Mouse (Mus musculus): ENCODE results near the gene Psat1.
A peak's percentile ranks its signal among the peaks of the same experiment; 100 is the strongest.

Gene Psat1

DNA sequence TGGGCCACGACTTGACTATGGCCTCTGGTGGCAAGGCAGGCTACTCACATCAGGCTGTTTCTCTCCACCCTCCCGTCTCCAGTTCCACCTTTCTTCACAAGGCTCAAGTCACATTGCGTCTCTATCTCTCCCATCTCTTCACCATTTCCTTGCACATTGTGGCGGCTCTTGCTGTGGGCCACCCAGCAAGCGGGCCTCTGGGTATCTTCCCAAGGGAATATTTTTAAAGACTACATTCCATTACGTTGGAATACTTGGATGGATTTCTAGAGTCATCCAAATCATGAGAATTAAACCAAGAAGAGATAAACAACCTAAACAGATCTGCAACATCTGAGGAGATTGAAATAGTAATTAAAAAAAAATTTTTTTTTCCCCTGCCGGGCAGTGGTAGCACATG, at the start of gene Psat1:
TSS of gene Psat1 (minus strand) at position 101 of the 400 bp plus-strand sequence.
- no peak for DNase-seq (ENCODE audit: low spot score in 2 of 2)

DNA sequence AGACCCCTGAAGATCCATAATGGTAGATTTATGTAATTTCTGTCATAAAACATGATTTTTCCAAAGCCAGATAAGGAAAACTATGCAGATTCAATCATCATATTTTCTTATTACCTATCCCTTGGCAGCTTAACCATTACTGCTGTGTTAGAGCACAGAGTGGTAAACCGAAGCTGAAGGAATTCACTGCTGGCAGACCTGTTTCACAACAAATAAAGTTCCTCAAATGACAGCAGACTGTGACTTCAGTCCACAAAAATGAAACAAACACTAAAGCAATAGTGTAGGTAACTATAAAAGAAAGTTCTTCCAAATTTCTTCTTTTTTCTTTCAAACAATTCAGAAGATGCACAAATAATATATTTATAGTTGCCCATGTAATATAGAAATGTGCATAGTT, 43.0 kb upstream of the Psat1 start:
- DNase-seq (ENCODE audit: low spot score in 2 of 2), result no peak

DNA sequence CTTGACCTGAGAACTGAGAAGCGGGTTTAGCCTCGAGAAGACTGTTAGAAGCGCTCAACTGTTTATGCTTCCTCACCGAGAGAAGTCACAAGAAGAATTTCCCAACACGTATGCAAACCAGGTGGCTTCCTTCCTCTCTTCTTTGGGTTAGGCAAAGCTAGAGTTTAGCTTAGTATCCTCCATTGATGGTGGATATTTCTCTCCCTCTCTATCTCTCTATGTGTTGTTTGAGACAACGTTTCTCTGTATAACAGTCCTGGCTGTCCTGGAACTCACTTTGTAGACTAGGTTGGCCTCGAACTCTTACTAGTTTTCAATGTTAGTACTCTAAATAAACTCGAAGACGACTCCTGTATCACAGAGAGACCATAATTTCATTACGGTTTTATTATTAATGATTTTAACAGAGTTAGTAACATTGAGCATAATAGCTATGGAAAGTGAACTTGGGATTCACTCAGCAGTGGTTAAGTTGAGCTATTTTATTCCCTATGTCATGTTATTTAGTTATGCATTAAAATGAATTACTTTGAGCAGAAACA, 38.1 kb upstream of the Psat1 start:
- no peak for DNase-seq (ENCODE audit: low spot score in 2 of 2)

- peak; percentile 94 to 95 for DNase-seq (ENCODE audit: low spot score in 2 of 2)
Observed at GRCm38 (mm10) chr19:15984449-15985171, 37.5 kb upstream of the Psat1 start, which contains the start of gene Cep78. Gene Cep78, minus strand, starts transcription at chr19:15984989.

GRCm38 (mm10) chr19:15983739-15984344, 36.7 kb upstream of the Psat1 start:
- DNase-seq (ENCODE audit: low spot score in 2 of 2), result no peak

GRCm38 (mm10) chr19:15982926-15983738, 36.0 kb upstream of the Psat1 start:
- DNase-seq (ENCODE audit: low spot score in 2 of 2), result no peak

DNA sequence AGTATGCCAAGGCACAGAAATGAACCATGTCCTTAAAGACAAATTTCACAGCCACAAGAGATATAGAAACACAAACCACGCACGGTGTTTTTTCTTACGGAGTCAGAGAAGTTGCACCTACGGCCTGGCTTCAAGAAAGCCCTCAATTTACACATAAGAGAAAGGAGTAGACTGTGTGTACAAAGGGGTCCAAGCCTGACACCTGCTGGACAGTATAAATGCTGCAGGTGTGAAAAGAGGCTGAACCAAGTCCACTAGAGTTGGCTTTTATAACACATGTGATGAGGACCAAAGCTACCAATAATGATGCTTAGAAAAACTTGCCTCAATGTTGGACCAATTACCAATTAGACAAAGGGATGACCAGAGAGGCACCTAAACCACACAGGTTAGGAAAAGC, 34.7 kb upstream of the Psat1 start:
- DNase-seq (ENCODE audit: low spot score in 2 of 2), result peak; percentile 64

- DNase-seq (ENCODE audit: low spot score in 2 of 2), result no peak
Observed at GRCm38 (mm10) chr19:15973365-15973764, 26.2 kb upstream of the Psat1 start.

- peak; percentile 40 to 52 for DNase-seq (ENCODE audit: low spot score in 2 of 2)
Observed at GRCm38 (mm10) chr19:15965082-15965481, 17.9 kb upstream of the Psat1 start.

DNA sequence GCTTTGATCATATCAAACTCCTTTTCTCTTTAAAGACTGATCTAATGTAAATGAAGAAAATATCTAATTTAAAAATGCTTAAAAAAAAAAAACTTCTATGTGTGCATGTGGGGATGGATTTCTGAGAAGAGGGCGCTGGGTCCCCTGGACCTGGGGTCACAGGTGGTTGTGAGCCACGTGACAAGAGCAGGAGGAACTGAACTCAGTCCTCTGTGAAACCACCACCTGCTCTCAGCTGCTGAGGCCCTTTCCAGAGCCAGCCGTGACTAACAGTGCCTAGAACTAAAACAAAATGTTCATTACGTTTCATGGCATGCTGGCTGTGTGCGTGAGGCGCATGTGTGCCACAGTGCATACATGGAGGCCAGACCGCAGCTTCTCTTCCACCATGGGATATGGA, 17.4 kb upstream of the Psat1 start:
- no peak for DNase-seq (ENCODE audit: low spot score in 2 of 2)

GRCm38 (mm10) chr19:15963011-15963695, 16.0 kb upstream of the Psat1 start:
- DNase-seq (ENCODE audit: low spot score in 2 of 2), result peak in 1 of 2 experiments; percentile 35

DNA sequence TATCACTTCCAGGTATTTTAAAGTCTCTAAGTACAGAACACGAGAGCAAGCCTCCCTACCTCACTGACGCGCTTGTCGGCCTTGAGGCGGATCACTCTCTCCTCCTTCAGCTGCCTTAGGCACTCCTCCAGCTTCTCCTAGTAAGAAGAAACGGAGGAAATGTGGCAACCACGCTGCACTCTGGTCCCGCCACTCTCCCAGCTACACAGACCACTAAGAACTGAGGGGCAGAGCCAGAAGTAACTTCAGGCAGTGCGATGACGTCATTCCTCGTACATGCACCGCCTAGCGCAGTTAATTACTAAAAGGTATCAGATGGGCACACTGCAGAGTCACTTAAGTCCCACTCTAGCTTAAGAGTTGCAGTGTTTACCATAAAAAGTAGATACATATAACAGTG, 15.2 kb upstream of the Psat1 start:
- DNase-seq (ENCODE audit: low spot score in 2 of 2), result no peak

DNA sequence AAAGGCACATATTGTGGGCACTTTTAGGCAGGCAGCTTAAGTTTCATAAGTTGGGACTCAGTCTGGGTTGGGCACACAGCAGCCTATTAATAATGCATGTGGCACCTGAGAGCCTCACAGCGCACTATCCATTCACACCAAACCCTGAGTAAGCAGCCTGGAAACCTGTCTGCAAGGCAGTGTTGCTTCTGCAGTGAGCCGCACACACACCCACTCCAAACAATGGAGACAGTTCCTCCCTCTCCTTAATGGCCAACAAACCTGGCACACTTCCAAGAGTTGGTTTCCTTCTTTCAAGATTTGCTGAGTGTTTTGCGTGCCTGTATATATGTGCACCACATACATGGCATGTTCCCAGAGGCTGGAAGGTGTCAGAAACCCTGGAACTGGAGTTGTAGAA, 3.1 kb upstream of the Psat1 start:
- DNase-seq (ENCODE audit: low spot score in 2 of 2), result no peak

- DNase-seq (ENCODE audit: low spot score in 2 of 2), result no peak
Observed at GRCm38 (mm10) chr19:15948867-15949266, 1.7 kb upstream of the Psat1 start.

DNA sequence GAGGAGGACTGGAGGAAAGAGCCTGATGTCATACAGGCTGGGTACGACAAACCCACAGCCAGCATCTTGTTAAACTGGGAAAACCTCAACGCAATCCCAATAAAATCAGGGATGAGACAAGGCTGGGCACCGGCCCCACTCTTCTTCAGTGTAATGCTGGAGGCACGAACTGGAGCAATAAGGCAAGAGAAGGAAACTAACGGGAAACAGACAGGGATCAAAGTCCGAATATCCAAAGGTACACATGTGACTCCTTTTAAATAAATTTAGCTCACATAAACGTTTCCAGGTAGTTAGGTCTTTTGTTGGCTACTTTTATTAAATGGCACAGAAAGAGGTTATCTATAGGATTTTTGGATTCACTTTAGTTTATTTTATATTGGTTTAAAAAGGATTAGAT, 1.3 kb upstream of the Psat1 start:
- no peak for DNase-seq (ENCODE audit: low spot score in 2 of 2)

GRCm38 (mm10) chr19:15946663-15947062, 474 bp downstream of the Psat1 start:
- DNase-seq (ENCODE audit: low spot score in 2 of 2), result no peak

- DNase-seq (ENCODE audit: low spot score in 2 of 2), result no peak
Observed at GRCm38 (mm10) chr19:15943117-15943423, 4.1 kb downstream of the Psat1 start.

GRCm38 (mm10) chr19:15942421-15943116, 4.6 kb downstream of the Psat1 start:
- no peak for DNase-seq (ENCODE audit: low spot score in 2 of 2)

- no peak for DNase-seq (ENCODE audit: low spot score in 2 of 2)
Observed at GRCm38 (mm10) chr19:15941399-15941798, 5.7 kb downstream of the Psat1 start.

DNA sequence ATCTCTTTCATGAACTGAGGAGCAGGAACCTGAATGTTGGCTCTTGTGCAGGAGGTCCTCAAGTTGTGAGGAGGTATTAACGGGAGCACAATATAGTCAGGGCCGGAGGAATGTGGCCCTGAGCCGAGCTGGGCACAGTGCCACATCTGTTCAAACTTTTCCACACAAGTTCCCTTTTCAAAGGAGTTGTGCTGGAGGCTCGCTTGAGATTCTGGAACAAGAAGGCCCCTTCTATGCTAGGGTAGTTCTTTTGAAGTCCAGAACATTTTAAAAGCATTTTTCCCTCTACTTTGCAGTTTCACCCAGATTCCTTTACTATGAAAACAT, 21.5 kb downstream of the Psat1 start:
- peak; percentile 89 for DNase-seq (ENCODE audit: low spot score in 2 of 2)
